Mouse (Mus musculus): Measurements from ENCODE around the gene Slco4c1. TPM values are rescaled to one million over a fixed set of nuclear protein-coding genes. Genes with fewer than 3 reads are reported as not detected.

The Slco4c1 gene
- polyA plus RNA-seq (2015; fragmentation: Nextera tagmentation; extraction: Ambion mirVana) = 1.2 and 1.3 TPM in 2 replicates

GRCm38 (mm10) chr1:96871528-96872360 is at the start of gene Slco4c1:
Slco4c1 (minus strand) TSS chr1:96872171.

